Mouse (Mus musculus): ENCODE measurements around the gene Rflnb.

GRCm38 (mm10) chr11:76042041-76042638 lies 14.6 kb upstream of the Rflnb start:
- TF ChIP-seq POLR2AphosphoS2 (IDR thresholded peaks at IDR 0.05; ENCODE audit: insufficient read length, low read depth) (no peak), MYOG (IDR thresholded peaks at IDR 0.05; ENCODE audit: control insufficient read depth in 1 of 3, insufficient read depth in 1 of 3, insufficient read length in 2 of 3, low read depth in 2 of 3) (no peak), TCF12 (IDR thresholded peaks at IDR 0.05; ENCODE audit: insufficient read depth, poor library complexity, severe bottlenecking) (no peak)

Measured in myocyte (in vitro differentiated cells).